Comparison of ENCODE assay signal across 18 mouse cellular contexts in the genomic region with DNA sequence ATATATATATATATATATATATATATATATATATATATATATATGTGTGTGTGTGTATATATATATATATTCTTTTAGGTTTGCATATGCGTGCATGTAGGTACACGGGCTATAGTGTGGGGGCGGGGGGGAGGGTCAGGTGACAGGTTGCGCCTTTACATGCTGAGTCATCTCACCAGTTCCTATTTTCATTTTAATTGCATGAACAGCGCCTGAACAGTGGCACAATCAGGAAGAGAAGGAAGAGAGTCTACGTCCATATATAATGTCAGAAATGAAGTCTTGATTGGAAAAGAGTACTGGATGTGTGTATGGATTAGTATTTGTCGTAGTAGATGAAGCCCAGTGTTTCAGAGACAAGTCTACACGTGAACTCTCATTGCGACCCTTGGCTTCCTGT.
DNase-seq lines count a peak whose midpoint lies in the region; ATAC-seq lines count a peak whose summit lies in the region.
"Had no signal": no experiment of that assay in that cellular context is flagged by ENCODE, and none has a peak within 500 bp of the region (broad histone marks: within the 10 kb centered on the region; RNA-seq: fewer than 3 reads in every experiment).

No protein-coding gene starts in this region.

- DNase-seq in forebrain, embryonic 10.5 days (ENCODE audit: extremely low spot score, low spot score), result no peak
- no peak for DNase-seq in midbrain, embryonic 11.5 days (ENCODE audit: low spot score, missing footprints)
- DNase-seq in R1 (ENCODE audit: low read depth, low spot score), result peak; percentile 27
- DNase-seq in retina, embryonic 14.5 days (ENCODE audit: low spot score), result no peak
- DNase-seq in urinary bladder, postnatal 36 days (ENCODE audit: low spot score in 2 of 2), result no peak
- DNase-seq: adrenal gland, adult 2 months; kidney, adult 9 months; kidney, postnatal 25 days; layer of hippocampus, adult 9-11 months; lung, adult 18-20 months; lung, postnatal 14 days; thymus, postnatal 4 days had no signal

- no peak overlapping the region for H3K4me2 ChIP-seq in forebrain, embryonic 13.5 days
- H3K4me2 ChIP-seq in midbrain, embryonic 13.5 days (replicated peaks), result no peak overlapping the region
- H3K4me2 ChIP-seq in midbrain, embryonic 11.5 days, result no peak overlapping the region
- H3K4me2 ChIP-seq: heart, embryonic 12.5 days; liver, embryonic 11.5 days had no signal

- H3K9ac ChIP-seq in forebrain, embryonic 13.5 days, result no peak overlapping the region
- H3K9ac ChIP-seq in midbrain, embryonic 13.5 days (replicated peaks), result no peak overlapping the region
- no peak overlapping the region for H3K9ac ChIP-seq in midbrain, embryonic 11.5 days (ENCODE audit: low read length)
- H3K9ac ChIP-seq: heart, embryonic 12.5 days had no signal

- no peaks in the 10 kb centered on the region for H3K27me3 ChIP-seq in forebrain, embryonic 13.5 days
- H3K27me3 ChIP-seq in forebrain, embryonic 10.5 days (ENCODE audit: poor library complexity, severe bottlenecking), result no peaks in the 10 kb centered on the region
- H3K27me3 ChIP-seq in midbrain, embryonic 13.5 days, result no peaks in the 10 kb centered on the region
- no peaks in the 10 kb centered on the region for H3K27me3 ChIP-seq in midbrain, embryonic 11.5 days (ENCODE audit: control insufficient read depth, insufficient read depth, low read length)
- H3K27me3 ChIP-seq: heart, embryonic 12.5 days had no signal

- no peak overlapping the region for H3K4me3 ChIP-seq in forebrain, embryonic 13.5 days
- H3K4me3 ChIP-seq in forebrain, embryonic 10.5 days, result no peak overlapping the region
- H3K4me3 ChIP-seq in midbrain, embryonic 13.5 days (replicated peaks), result no peak overlapping the region
- H3K4me3 ChIP-seq in midbrain, embryonic 11.5 days (ENCODE audit: low read depth, low read length), result no peak overlapping the region
- H3K4me3 ChIP-seq: embryonic facial prominence, embryonic 10.5 days; heart, embryonic 12.5 days had no signal

- H3K36me3 ChIP-seq in forebrain, embryonic 13.5 days (ENCODE audit: poor library complexity, severe bottlenecking), result no peaks in the 10 kb centered on the region
- H3K36me3 ChIP-seq in forebrain, embryonic 10.5 days (replicated peaks), result no peaks in the 10 kb centered on the region
- peaks cover 20% of the 10 kb centered on the region for H3K36me3 ChIP-seq in midbrain, embryonic 13.5 days
- H3K36me3 ChIP-seq in midbrain, embryonic 11.5 days (ENCODE audit: control insufficient read depth, insufficient read depth, low read length), result no peaks in the 10 kb centered on the region
- H3K36me3 ChIP-seq: embryonic facial prominence, embryonic 10.5 days had no signal

- ATAC-seq in forebrain, embryonic 13.5 days, result no peak
- no peak for ATAC-seq in midbrain, embryonic 13.5 days
- ATAC-seq in midbrain, embryonic 11.5 days (ENCODE audit: low FRiP score), result no peak
- peak; percentile 54; the same call in 1 of the 2 replicates for ATAC-seq in megakaryocyte progenitor cell, adult 5-6 weeks (replicated peaks; ENCODE audit: poor library complexity)

- H3K9me3 ChIP-seq in forebrain, embryonic 13.5 days (replicated peaks), result no peaks in the 10 kb centered on the region
- no peaks in the 10 kb centered on the region for H3K9me3 ChIP-seq in forebrain, embryonic 10.5 days
- H3K9me3 ChIP-seq in midbrain, embryonic 13.5 days, result no peaks in the 10 kb centered on the region
- H3K9me3 ChIP-seq in midbrain, embryonic 11.5 days (ENCODE audit: control insufficient read depth, low read length), result no peaks in the 10 kb centered on the region
- H3K9me3 ChIP-seq: embryonic facial prominence, embryonic 10.5 days; heart, embryonic 12.5 days had no signal

- peak overlapping the region; percentile 93 for H3K27ac ChIP-seq in forebrain, embryonic 13.5 days
- H3K27ac ChIP-seq in forebrain, embryonic 10.5 days, result no peak overlapping the region
- H3K27ac ChIP-seq in midbrain, embryonic 13.5 days, result peak overlapping the region; percentile 83; the same call in 1 of the 2 replicates
- H3K27ac ChIP-seq in midbrain, embryonic 11.5 days (ENCODE audit: low read depth, low read length), result no peak overlapping the region
- H3K27ac ChIP-seq: embryonic facial prominence, embryonic 10.5 days had no signal

- peaks cover 27% of the 10 kb centered on the region for H3K4me1 ChIP-seq in forebrain, embryonic 13.5 days
- 0 out of 2 replicates have a peak, but pooled peaks cover 4% of the 10 kb centered on the region for H3K4me1 ChIP-seq in forebrain, embryonic 10.5 days
- H3K4me1 ChIP-seq in midbrain, embryonic 13.5 days (replicated peaks), result peaks cover 21% of the 10 kb centered on the region
- H3K4me1 ChIP-seq in midbrain, embryonic 11.5 days (ENCODE audit: control insufficient read depth, insufficient read depth, low read length), result no peaks in the 10 kb centered on the region

- WGBS in forebrain, embryonic 13.5 days, result 92% methylated on average over 9 of the region's 9 CpGs
- 90% methylated on average over 9 of the region's 9 CpGs for WGBS in forebrain, embryonic 10.5 days
- WGBS in midbrain, embryonic 13.5 days, result 93% methylated on average over 9 of the region's 9 CpGs
- WGBS in midbrain, embryonic 11.5 days, result 94% methylated on average over 9 of the region's 9 CpGs

Comparison
In these comparisons a context has a peak if more than half of its experiments do, and no peak if none do; other contexts are left out.
1. H3K27ac ChIP-seq: peak in forebrain, embryonic 13.5 days (single experiment) and midbrain, embryonic 13.5 days (single experiment); none in forebrain, embryonic 10.5 days (single experiment) and midbrain, embryonic 11.5 days (single experiment).